18 mouse cellular contexts compared by ENCODE assay signal in genomic region chr9:24488425-24489104, GRCm38 (mm10). TPM values are rescaled to one million over a fixed set of nuclear protein-coding genes. Genes with fewer than 3 reads are reported as not detected.
DNase-seq lines count a peak whose midpoint lies in the region; ATAC-seq lines count a peak whose summit lies in the region.
"Had no signal": no experiment of that assay in that cellular context is flagged by ENCODE, and none has a peak within 500 bp of the region (broad histone marks: within the 10 kb centered on the region; RNA-seq: fewer than 3 reads in every experiment).

No protein-coding gene starts in this region.

- 83% methylated on average over 6 of the region's 6 CpGs for WGBS in heart, embryonic 10.5 days
- WGBS in intestine, embryonic 16.5 days: 85% methylated on average over 6 of the region's 6 CpGs

- peaks cover 10% of the 10 kb centered on the region; the same call in 1 of the 2 replicates for H3K4me1 ChIP-seq in heart, embryonic 10.5 days
- no peaks in the 10 kb centered on the region for H3K4me1 ChIP-seq in intestine, embryonic 16.5 days (ENCODE audit: control insufficient read depth, insufficient read depth, low read length)
- H3K4me1 ChIP-seq: embryonic facial prominence, embryonic 10.5 days; limb, embryonic 15.5 days had no signal

- no peak overlapping the region for H3K4me3 ChIP-seq in heart, embryonic 10.5 days
- H3K4me3 ChIP-seq in intestine, embryonic 16.5 days (ENCODE audit: low read length): no peak overlapping the region
- H3K4me3 ChIP-seq: embryonic facial prominence, embryonic 10.5 days; heart, embryonic 13.5 days; limb, embryonic 15.5 days had no signal

- DNase-seq in heart, adult 11 months: peak; percentile 65
- no peak for DNase-seq in heart, embryonic 10.5 days (ENCODE audit: low spot score)
- DNase-seq in R1 (ENCODE audit: low read depth, low spot score): peak; percentile 21
- DNase-seq in right cerebral cortex, adult 18-20 months: no peak
- no peak for DNase-seq in ovary, postnatal 36 days (ENCODE audit: low spot score)
- DNase-seq in gastrocnemius, adult 8-10 months (ENCODE audit: low spot score in 2 of 2): no peak
- DNase-seq: cerebellum, adult 8-10 months; gastrocnemius, postnatal 25 days; lung, postnatal 36 days; midbrain, embryonic 14.5 days; right cerebral cortex, postnatal 14 days had no signal

- no peak overlapping the region for H3K4me2 ChIP-seq in intestine, embryonic 16.5 days (ENCODE audit: low read depth, low read length)
- H3K4me2 ChIP-seq: heart, embryonic 13.5 days; limb, embryonic 15.5 days had no signal

- no peak overlapping the region for H3K9ac ChIP-seq in intestine, embryonic 16.5 days (ENCODE audit: low read depth, low read length)
- H3K9ac ChIP-seq: heart, embryonic 13.5 days; limb, embryonic 15.5 days had no signal

- no peaks in the 10 kb centered on the region for H3K27me3 ChIP-seq in heart, embryonic 10.5 days (ENCODE audit: insufficient read depth, poor library complexity, severe bottlenecking)
- H3K27me3 ChIP-seq in intestine, embryonic 16.5 days (replicated peaks; ENCODE audit: control insufficient read depth, insufficient read depth, low read length): no peaks in the 10 kb centered on the region
- H3K27me3 ChIP-seq: heart, embryonic 13.5 days; limb, embryonic 15.5 days; Patski had no signal

- H3K36me3 ChIP-seq in heart, embryonic 10.5 days: no peaks in the 10 kb centered on the region
- H3K36me3 ChIP-seq in intestine, embryonic 16.5 days (ENCODE audit: control insufficient read depth, insufficient read depth, low read length): no peaks in the 10 kb centered on the region
- H3K36me3 ChIP-seq: embryonic facial prominence, embryonic 10.5 days; heart, embryonic 13.5 days; limb, embryonic 15.5 days had no signal

- ATAC-seq in intestine, embryonic 16.5 days: peak; percentile 66
- ATAC-seq in megakaryocyte, adult 5-6 weeks (ENCODE audit: poor library complexity, severe bottlenecking): peak; percentile 30
- ATAC-seq: Patski had no signal

- H3K9me3 ChIP-seq in heart, embryonic 10.5 days: no peaks in the 10 kb centered on the region
- H3K9me3 ChIP-seq in intestine, embryonic 16.5 days (ENCODE audit: control insufficient read depth, low read length): no peaks in the 10 kb centered on the region
- H3K9me3 ChIP-seq: embryonic facial prominence, embryonic 10.5 days; heart, embryonic 13.5 days; limb, embryonic 15.5 days had no signal

- no peak overlapping the region for H3K27ac ChIP-seq in heart, embryonic 10.5 days
- no peak overlapping the region for H3K27ac ChIP-seq in intestine, embryonic 16.5 days (ENCODE audit: low read length)
- H3K27ac ChIP-seq: embryonic facial prominence, embryonic 10.5 days; heart, embryonic 13.5 days; kidney, postnatal 0 days; limb, embryonic 15.5 days had no signal

RNA-seq across cellular contexts. Expression of gene Dpy19l1, which starts 14.4 kb away (rescaled TPM):
- 7.0 and 9.6 TPM in 2 replicates for polyA plus RNA-seq in heart, embryonic 10.5 days (2016; fragmentation: Nextera tagmentation; extraction: Ambion mirVana)
- 3.7 and 4.3 TPM in 2 replicates for polyA plus RNA-seq in intestine, embryonic 16.5 days (2015; fragmentation: Nextera tagmentation; extraction: Ambion mirVana)
- total RNA-seq in megakaryocyte, adult 5-6 weeks (2015): 69.0 and 75.6 TPM in 2 replicates
- 95.8 and 98.4 TPM in 2 replicates for total RNA-seq in megakaryocyte, adult 5-6 weeks (2017)
- 1 to 10 TPM; 2.7 to 3.5 (median 3.2) TPM for total RNA-seq in gastrocnemius, adult 8-10 months (2022)

Comparison
In these comparisons a context has a peak if more than half of its experiments do, and no peak if none do; other contexts are left out.
1. DNase-seq: peak in heart, adult 11 months (single experiment) and R1 (single experiment); none in heart, embryonic 10.5 days (single experiment), right cerebral cortex, adult 18-20 months (single experiment), ovary, postnatal 36 days (single experiment) and gastrocnemius, adult 8-10 months (0 of 2).
2. RNA of gene Dpy19l1, which starts 14.4 kb away (total RNA-seq): 69.0 to 98.4 TPM in megakaryocyte, adult 5-6 weeks; 2.7 to 3.5 TPM in gastrocnemius, adult 8-10 months; every median in the first group is over 10 times any median in the second.